In the genomic region with DNA sequence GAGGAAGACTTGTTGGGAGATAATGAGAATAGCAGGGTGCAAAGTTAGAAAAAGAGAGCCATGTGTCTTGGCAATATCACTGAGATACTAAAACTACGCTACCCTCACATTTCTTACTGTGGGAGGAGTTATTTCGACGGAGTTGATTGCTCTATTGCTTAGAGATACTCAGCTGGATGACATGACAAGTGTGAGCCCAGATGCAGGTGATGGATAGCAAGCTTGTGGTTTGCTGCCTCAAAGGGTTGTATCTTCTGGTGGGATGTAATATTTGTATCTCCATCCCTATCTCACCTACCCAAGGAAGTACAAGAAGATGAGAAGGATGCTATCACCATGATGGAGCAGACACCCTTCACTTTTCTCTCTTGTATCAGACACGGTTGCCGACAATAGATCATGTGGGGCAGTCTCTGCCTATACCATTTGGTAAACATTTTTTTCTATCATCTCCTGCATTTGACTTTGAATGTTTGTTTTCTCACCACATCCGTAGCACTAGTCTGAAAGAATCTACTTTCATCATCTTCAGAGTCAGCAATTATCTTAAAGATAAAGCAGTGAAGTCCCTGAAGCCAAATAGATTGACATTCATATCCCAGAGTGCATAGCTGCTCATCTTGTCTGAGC, we compare ENCODE assay signal across 18 mouse cellular contexts. TPM values are rescaled to one million over a fixed set of nuclear protein-coding genes. Genes with fewer than 3 reads are reported as not detected.
A peak's percentile ranks its signal among the peaks of the same experiment; 100 is the strongest.
DNase-seq lines count a peak whose midpoint lies in the region; ATAC-seq lines count a peak whose summit lies in the region.
"Had no signal": no experiment of that assay in that cellular context is flagged by ENCODE, and none has a peak within 500 bp of the region (broad histone marks: within the 10 kb centered on the region; RNA-seq: fewer than 3 reads in every experiment).

No protein-coding gene starts in this region.

- no peak overlapping the region for H3K9ac ChIP-seq in liver, embryonic 11.5 days (ENCODE audit: low read depth, low read length)
- no peak overlapping the region for H3K9ac ChIP-seq in liver, embryonic 16.5 days (ENCODE audit: low read depth, low read length)
- H3K9ac ChIP-seq in kidney, embryonic 14.5 days (ENCODE audit: low read depth, low read length) = no peak overlapping the region
- H3K9ac ChIP-seq: forebrain, postnatal 0 days; limb, embryonic 15.5 days; neural tube, embryonic 12.5 days had no signal

- ATAC-seq in liver, embryonic 11.5 days (replicated peaks; ENCODE audit: low FRiP score) = peak; percentile 49
- 0 out of 2 replicates have a peak, but pooled peaks have one; percentile 37 for ATAC-seq in erythroblast, adult 5-6 weeks (replicated peaks; ENCODE audit: low FRiP score, poor library complexity, severe bottlenecking)
- peak; percentile 53 for ATAC-seq in liver, embryonic 16.5 days (ENCODE audit: low read depth)
- ATAC-seq in kidney, embryonic 14.5 days (ENCODE audit: low FRiP score, low TSS enrichment) = no peak
- ATAC-seq: forebrain, postnatal 0 days; hindbrain, embryonic 16.5 days had no signal

- no peak overlapping the region for H3K4me3 ChIP-seq in liver, embryonic 11.5 days (ENCODE audit: low read depth, low read length)
- no peak overlapping the region for H3K4me3 ChIP-seq in liver, embryonic 16.5 days (ENCODE audit: low read depth, low read length)
- H3K4me3 ChIP-seq in kidney, embryonic 14.5 days (ENCODE audit: low read length) = no peak overlapping the region
- H3K4me3 ChIP-seq: limb, embryonic 15.5 days; megakaryocyte, embryonic 14.5 days; neural tube, embryonic 12.5 days had no signal

- H3K4me2 ChIP-seq in liver, embryonic 11.5 days = no peak overlapping the region
- H3K4me2 ChIP-seq in liver, embryonic 16.5 days (ENCODE audit: low read depth, low read length) = no peak overlapping the region
- H3K4me2 ChIP-seq in kidney, embryonic 14.5 days (replicated peaks; ENCODE audit: low read depth, low read length) = no peak overlapping the region
- H3K4me2 ChIP-seq: limb, embryonic 15.5 days; neural tube, embryonic 12.5 days had no signal

- no peaks in the 10 kb centered on the region for H3K36me3 ChIP-seq in liver, embryonic 11.5 days (ENCODE audit: control insufficient read depth, insufficient read depth, low read length)
- no peaks in the 10 kb centered on the region for H3K36me3 ChIP-seq in liver, embryonic 16.5 days (ENCODE audit: control insufficient read depth, insufficient read depth)
- no peaks in the 10 kb centered on the region for H3K36me3 ChIP-seq in kidney, embryonic 14.5 days (ENCODE audit: control insufficient read depth, insufficient read depth, low read length)
- H3K36me3 ChIP-seq: limb, embryonic 15.5 days; neural tube, embryonic 12.5 days had no signal

- WGBS in liver, embryonic 11.5 days = 65% methylated on average over 6 of the region's 6 CpGs
- 39% methylated on average over 6 of the region's 6 CpGs for WGBS in liver, embryonic 16.5 days (ENCODE audit: insufficient replicate concordance)
- 87% methylated on average over 6 of the region's 6 CpGs for WGBS in kidney, embryonic 14.5 days

- no peaks in the 10 kb centered on the region for H3K9me3 ChIP-seq in liver, embryonic 11.5 days (ENCODE audit: control insufficient read depth, low read length)
- H3K9me3 ChIP-seq in liver, embryonic 16.5 days (replicated peaks; ENCODE audit: control insufficient read depth, low read length) = no peaks in the 10 kb centered on the region
- no peaks in the 10 kb centered on the region for H3K9me3 ChIP-seq in kidney, embryonic 14.5 days (ENCODE audit: control insufficient read depth, low read length)
- H3K9me3 ChIP-seq: limb, embryonic 15.5 days; megakaryocyte, embryonic 14.5 days; neural tube, embryonic 12.5 days had no signal

- H3K27ac ChIP-seq in liver, embryonic 11.5 days (ENCODE audit: low read depth, low read length) = no peak overlapping the region
- no peak overlapping the region for H3K27ac ChIP-seq in liver, embryonic 16.5 days (ENCODE audit: low read length)
- no peak overlapping the region for H3K27ac ChIP-seq in kidney, embryonic 14.5 days (ENCODE audit: low read depth, low read length)
- H3K27ac ChIP-seq: kidney, postnatal 0 days; limb, embryonic 15.5 days; neural tube, embryonic 12.5 days had no signal

- H3K27me3 ChIP-seq in liver, embryonic 11.5 days (replicated peaks; ENCODE audit: control insufficient read depth, insufficient read depth, low read length) = no peaks in the 10 kb centered on the region
- H3K27me3 ChIP-seq in liver, embryonic 16.5 days (ENCODE audit: control insufficient read depth, insufficient read depth, low read depth, low read length) = no peaks in the 10 kb centered on the region
- H3K27me3 ChIP-seq in kidney, embryonic 14.5 days (ENCODE audit: control insufficient read depth, insufficient read depth, low read length) = no peaks in the 10 kb centered on the region
- H3K27me3 ChIP-seq: limb, embryonic 15.5 days; megakaryocyte, embryonic 14.5 days; neural tube, embryonic 12.5 days had no signal

- H3K4me1 ChIP-seq in liver, embryonic 11.5 days (replicated peaks; ENCODE audit: control insufficient read depth, insufficient read depth, low read length) = peaks cover 2% of the 10 kb centered on the region; the same call in 1 of the 2 replicates
- peaks cover 5% of the 10 kb centered on the region; the same call in 1 of the 2 replicates for H3K4me1 ChIP-seq in liver, embryonic 16.5 days (ENCODE audit: control insufficient read depth, low read depth, low read length)
- H3K4me1 ChIP-seq in kidney, embryonic 14.5 days (ENCODE audit: control insufficient read depth, insufficient read depth, low read length) = no peaks in the 10 kb centered on the region
- H3K4me1 ChIP-seq: neural tube, embryonic 12.5 days had no signal

- DNase-seq in liver, embryonic 11.5 days (ENCODE audit: low spot score) = no peak
- DNase-seq in liver = no peak
- no peak for DNase-seq in cerebellum, adult 8-10 months
- DNase-seq in kidney, postnatal 4 days = no peak
- DNase-seq: adrenal gland, postnatal 10 days; cerebellum, postnatal 14 days; forebrain, postnatal 0 days; kidney, adult 11 months; right cerebral cortex, postnatal 4 days; thymus, postnatal 36 days had no signal

RNA-seq across cellular contexts. Expression of a gene that starts 15.0 kb away (rescaled TPM):
- polyA plus RNA-seq in liver, embryonic 11.5 days (2014; fragmentation: Nextera tagmentation; extraction: Ambion mirVana) = 25.9 and 28.1 TPM in 2 replicates
- 59.9 and 67.5 TPM in 2 replicates for total RNA-seq in erythroblast, adult 5-6 weeks (2015; ENCODE audit: low replicate concordance)
- total RNA-seq in erythroblast, adult 5-6 weeks (2017; ENCODE audit: low replicate concordance) = 36.5 and 44.4 TPM in 2 replicates
- 14.5 and 15.8 TPM in 2 replicates for polyA plus RNA-seq in liver, embryonic 16.5 days (2015; fragmentation: Nextera tagmentation; extraction: Ambion mirVana)
- 3.2 and 4.0 TPM in 2 replicates for polyA plus RNA-seq in kidney, embryonic 14.5 days (2014; fragmentation: Nextera tagmentation; extraction: Ambion mirVana)
